8 mouse cellular contexts compared by ENCODE assay signal in the genomic region with DNA sequence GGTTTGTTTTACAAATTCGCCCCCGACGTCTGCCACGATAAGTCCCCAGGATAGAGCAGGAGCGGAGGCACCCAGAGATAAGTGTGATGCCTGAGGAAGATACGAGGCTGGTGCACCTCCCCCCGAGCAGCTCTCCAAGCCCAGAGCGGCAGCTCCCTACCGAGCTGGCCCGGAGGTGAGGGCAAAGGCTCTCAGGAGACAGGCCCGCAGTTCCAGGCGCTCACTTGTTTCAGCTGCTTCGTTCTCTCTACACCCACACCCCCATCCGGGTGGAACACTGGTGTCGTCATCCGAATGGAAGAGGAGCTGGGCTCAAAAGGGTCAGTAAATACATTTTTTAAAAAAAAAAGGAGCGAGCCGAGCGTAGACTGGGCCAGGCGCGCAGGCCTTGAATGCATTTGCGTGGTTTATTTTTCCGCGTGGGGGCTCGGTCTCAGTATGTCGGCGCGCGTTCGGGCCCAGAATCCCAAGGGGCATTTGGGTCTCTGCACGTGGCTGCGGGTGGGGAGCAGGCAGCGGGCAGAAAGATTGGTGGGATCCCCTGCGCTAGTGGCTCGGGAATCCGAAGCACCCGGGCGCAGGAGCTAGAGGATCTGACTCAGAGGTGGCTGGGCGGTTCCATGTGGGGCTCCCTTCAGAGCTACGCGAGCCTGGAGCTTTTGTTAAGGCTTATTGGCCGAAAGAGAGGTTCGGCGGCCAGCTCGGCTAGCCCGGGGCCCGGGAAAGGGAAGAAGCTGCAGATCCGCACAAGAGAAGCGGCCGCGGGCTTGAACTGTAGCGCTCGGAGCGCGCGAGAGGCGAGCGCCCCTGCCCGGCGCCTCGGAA. TPM values are rescaled to one million over a fixed set of nuclear protein-coding genes. Genes with fewer than 3 reads are reported as not detected.
DNase-seq lines count a peak whose midpoint lies in the region; ATAC-seq and TF ChIP-seq lines count a peak whose summit lies in the region.

No protein-coding gene starts in this region.

- no peaks in the 10 kb centered on the region for H3K9me3 ChIP-seq in kidney, embryonic 15.5 days (replicated peaks)
- no peaks in the 10 kb centered on the region for H3K9me3 ChIP-seq in liver, embryonic 12.5 days (replicated peaks)

- no peaks in the 10 kb centered on the region for H3K36me3 ChIP-seq in kidney, embryonic 15.5 days
- H3K36me3 ChIP-seq in liver, embryonic 12.5 days: no peaks in the 10 kb centered on the region
- peaks cover 19% of the 10 kb centered on the region for H3K36me3 ChIP-seq in small intestine, adult 2 months (ENCODE audit: control insufficient read depth, insufficient read depth, low read length)

- H3K4me1 ChIP-seq in kidney, embryonic 15.5 days: peaks cover 52% of the 10 kb centered on the region
- no peaks in the 10 kb centered on the region for H3K4me1 ChIP-seq in cortical plate, adult 2 months (ENCODE audit: control insufficient read depth, insufficient read depth, low read length)
- H3K4me1 ChIP-seq in liver, embryonic 12.5 days: peaks cover 19% of the 10 kb centered on the region; the same call in 1 of the 2 replicates
- no peaks in the 10 kb centered on the region; the same call in 1 of the 2 replicates for H3K4me1 ChIP-seq in small intestine, adult 2 months (ENCODE audit: control insufficient read depth, insufficient read depth, insufficient read length, low read length)

- TF ChIP-seq CTCF in cortical plate, adult 2 months (IDR thresholded peaks at IDR 0.05; ENCODE audit: extremely low read depth, insufficient read depth, low read length): no peak
- no peak for TF ChIP-seq CTCF in small intestine, adult 2 months (IDR thresholded peaks at IDR 0.05; ENCODE audit: extremely low read depth, insufficient read length, insufficient replicate concordance, low read depth, low read length)

- TF ChIP-seq POLR2A in cortical plate, adult 2 months (IDR thresholded peaks at IDR 0.05; ENCODE audit: extremely low read depth, insufficient read depth, low read length): no peak
- no peak for TF ChIP-seq POLR2A in small intestine, adult 2 months (IDR thresholded peaks at IDR 0.05; ENCODE audit: low read depth, low read length)

- peak overlapping the region; percentile 58 for H3K9ac ChIP-seq in kidney, embryonic 15.5 days
- peak overlapping the region; percentile 41 for H3K9ac ChIP-seq in liver, embryonic 12.5 days

- peak overlapping the region; percentile 51 for H3K4me3 ChIP-seq in kidney, embryonic 15.5 days (replicated peaks)
- H3K4me3 ChIP-seq in cortical plate, adult 2 months (ENCODE audit: insufficient read depth, low read length): 0 out of 2 replicates have a peak overlapping the region, but pooled peaks have one; percentile 8
- peak overlapping the region; percentile 49 for H3K4me3 ChIP-seq in liver, embryonic 12.5 days
- peak overlapping the region; percentile 83 for H3K4me3 ChIP-seq in small intestine, adult 2 months (ENCODE audit: low read depth, low read length)

- WGBS in kidney, embryonic 15.5 days: 1% methylated on average over 61 of the region's 61 CpGs
- WGBS in liver, embryonic 12.5 days (ENCODE audit: insufficient replicate concordance): 1% methylated on average over 61 of the region's 61 CpGs
- WGBS in small intestine, adult 2 months: 2% methylated on average over 61 of the region's 61 CpGs

- peaks cover 95% of the 10 kb centered on the region for H3K27me3 ChIP-seq in kidney, embryonic 15.5 days
- peaks cover 99% of the 10 kb centered on the region for H3K27me3 ChIP-seq in liver, embryonic 12.5 days (replicated peaks)
- H3K27me3 ChIP-seq in small intestine, adult 2 months (ENCODE audit: control insufficient read depth, insufficient read depth, low read length): no peaks in the 10 kb centered on the region

- ATAC-seq in kidney, embryonic 15.5 days (replicated peaks; ENCODE audit: low FRiP score): 0 out of 2 replicates have a peak, but pooled peaks have one; percentile 7
- ATAC-seq in liver, embryonic 12.5 days: no peak

- peak overlapping the region; percentile 84 for H3K4me2 ChIP-seq in kidney, embryonic 15.5 days
- peak overlapping the region; percentile 62 for H3K4me2 ChIP-seq in liver, embryonic 12.5 days

- H3K27ac ChIP-seq in kidney, embryonic 15.5 days: peak overlapping the region; percentile 98
- H3K27ac ChIP-seq in cortical plate, adult 2 months (ENCODE audit: insufficient read depth, low read length): peak overlapping the region; percentile 73
- H3K27ac ChIP-seq in liver, embryonic 12.5 days: peak overlapping the region; percentile 81
- peak overlapping the region; percentile 91 for H3K27ac ChIP-seq in small intestine, adult 2 months (ENCODE audit: insufficient read depth, low read depth, low read length)

- DNase-seq in kidney, postnatal 14 days: no peak
- DNase-seq in heart, postnatal 14 days: peak; percentile 28 to 40
- DNase-seq in thymus, adult 18-20 months: no peak
- DNase-seq in layer of hippocampus, postnatal 36 days: no peak

- intact Hi-C loops in heart, postnatal 14 days (cut with DNase I): loop anchor here (1.0 to 5.0 kb wide), 4 partner anchors 263 to 791 kb away; no protein-coding TSS in a partner anchor

RNA-seq across cellular contexts. Expression of a gene that starts 0.5 kb away (rescaled TPM):
- polyA plus RNA-seq in kidney, embryonic 15.5 days (2015; fragmentation: Nextera tagmentation; extraction: Ambion mirVana): 51.1 and 54.4 TPM in 2 replicates
- polyA plus RNA-seq in cortical plate, adult 2 months (2012; rRNA removed): 1.8 and 1.9 TPM in 2 replicates
- 10 to 100 TPM; 15.1 to 17.8 TPM for total RNA-seq in heart, postnatal 14 days (2021)
- polyA plus RNA-seq in liver, embryonic 12.5 days (2016; fragmentation: Nextera tagmentation; extraction: Ambion mirVana): 9.3 and 10.7 TPM in 2 replicates
- polyA plus RNA-seq in small intestine, adult 2 months (2012; rRNA removed): 251 and 672 TPM in 2 replicates
- 1 to 10 TPM; 2.1 to 3.1 TPM for total RNA-seq in layer of hippocampus, postnatal 36 days (2021)

Comparison
In these comparisons a context has a peak if more than half of its experiments do, and no peak if none do; other contexts are left out.
1. H3K4me3 ChIP-seq: peak in every context shown above with its lines; median percentile 83 in small intestine, adult 2 months; 51 in kidney, embryonic 15.5 days; 49 in liver, embryonic 12.5 days; 8 in cortical plate, adult 2 months.
2. DNase-seq: peak in heart, postnatal 14 days (2 of 2); none in kidney, postnatal 14 days (single experiment), thymus, adult 18-20 months (0 of 2) and layer of hippocampus, postnatal 36 days (0 of 2).
3. Peak in every context shown above with its lines, with median percentiles within 50 percentile points of each other: H3K27ac ChIP-seq.